Mouse (Mus musculus): ENCODE measurements around the gene Gapvd1. TPM values are rescaled to one million over a fixed set of nuclear protein-coding genes. Genes with fewer than 3 reads are reported as not detected.

Gapvd1 gene
- polyA plus RNA-seq, 1 experiment from 2014 or later: 96.3 TPM

- no peaks in the 10 kb centered on the region for H3K27me3 ChIP-seq (ENCODE audit: control insufficient read depth, insufficient read depth, low read length)
- WGBS: 82% methylated on average over 12 of the region's 12 CpGs
- no peaks in the 10 kb centered on the region for H3K36me3 ChIP-seq (replicated peaks; ENCODE audit: control insufficient read depth, insufficient read depth, low read depth, low read length)
- no peak for DNase-seq (ENCODE audit: low spot score)
- H3K4me3 ChIP-seq (ENCODE audit: low read depth, low read length): no peak overlapping the region
- H3K4me1 ChIP-seq (ENCODE audit: control insufficient read depth, insufficient read depth, low read length): no peaks in the 10 kb centered on the region
- no peaks in the 10 kb centered on the region for H3K9me3 ChIP-seq (replicated peaks; ENCODE audit: control insufficient read depth, low read length)
- H3K27ac ChIP-seq (replicated peaks; ENCODE audit: low read depth, low read length): no peak overlapping the region
- ATAC-seq (replicated peaks; ENCODE audit: insufficient number of reproducible peaks, low FRiP score, low TSS enrichment, low read depth): no peak
- no peak overlapping the region for H3K4me2 ChIP-seq (ENCODE audit: low read depth, low read length)
- H3K9ac ChIP-seq (replicated peaks; ENCODE audit: low read length): no peak overlapping the region
Observed at GRCm38 (mm10) chr2:34632051-34632450, 123.0 kb downstream of the Gapvd1 start.

- no peak for DNase-seq (ENCODE audit: low spot score)
- no peak overlapping the region for H3K4me3 ChIP-seq (ENCODE audit: low read depth, low read length)
- WGBS: 70% methylated on average over 6 of the region's 6 CpGs
- H3K27ac ChIP-seq (replicated peaks; ENCODE audit: low read depth, low read length): no peak overlapping the region
- no peak for ATAC-seq (replicated peaks; ENCODE audit: insufficient number of reproducible peaks, low FRiP score, low TSS enrichment, low read depth)
- H3K36me3 ChIP-seq (replicated peaks; ENCODE audit: control insufficient read depth, insufficient read depth, low read depth, low read length): no peaks in the 10 kb centered on the region
- no peaks in the 10 kb centered on the region for H3K4me1 ChIP-seq (ENCODE audit: control insufficient read depth, insufficient read depth, low read length)
- H3K27me3 ChIP-seq (ENCODE audit: control insufficient read depth, insufficient read depth, low read length): no peaks in the 10 kb centered on the region
- no peaks in the 10 kb centered on the region for H3K9me3 ChIP-seq (replicated peaks; ENCODE audit: control insufficient read depth, low read length)
- no peak overlapping the region for H3K9ac ChIP-seq (replicated peaks; ENCODE audit: low read length)
- H3K4me2 ChIP-seq (ENCODE audit: low read depth, low read length): no peak overlapping the region
Observed at GRCm38 (mm10) chr2:34630445-34630844, 124.6 kb downstream of the Gapvd1 start.

GRCm38 (mm10) chr2:34629758-34630157 is 125.3 kb downstream of the Gapvd1 start:
- H3K36me3 ChIP-seq (replicated peaks; ENCODE audit: control insufficient read depth, insufficient read depth, low read depth, low read length): no peaks in the 10 kb centered on the region
- no peak for ATAC-seq (replicated peaks; ENCODE audit: insufficient number of reproducible peaks, low FRiP score, low TSS enrichment, low read depth)
- 76% methylated on average over 7 of the region's 7 CpGs for whole genome bisulfite sequencing
- H3K27me3 ChIP-seq (ENCODE audit: control insufficient read depth, insufficient read depth, low read length): no peaks in the 10 kb centered on the region
- no peaks in the 10 kb centered on the region for H3K4me1 ChIP-seq (ENCODE audit: control insufficient read depth, insufficient read depth, low read length)
- H3K9me3 ChIP-seq (replicated peaks; ENCODE audit: control insufficient read depth, low read length): no peaks in the 10 kb centered on the region
- H3K4me3 ChIP-seq (ENCODE audit: low read depth, low read length): no peak overlapping the region
- no peak overlapping the region for H3K4me2 ChIP-seq (ENCODE audit: low read depth, low read length)
- DNase-seq (ENCODE audit: low spot score): no peak
- H3K27ac ChIP-seq (replicated peaks; ENCODE audit: low read depth, low read length): no peak overlapping the region
- no peak overlapping the region for H3K9ac ChIP-seq (replicated peaks; ENCODE audit: low read length)

- Histone ChIP-seq H3K36me3 (replicated peaks; ENCODE audit: control insufficient read depth, insufficient read depth, low read depth, low read length) (no peaks in the 10 kb centered on the region), H3K4me3 (ENCODE audit: low read depth, low read length) (no peak overlapping the region), H3K9me3 (replicated peaks; ENCODE audit: control insufficient read depth, low read length) (no peaks in the 10 kb centered on the region), H3K9ac (replicated peaks; ENCODE audit: low read length) (no peak overlapping the region), H3K4me1 (ENCODE audit: control insufficient read depth, insufficient read depth, low read length) (no peaks in the 10 kb centered on the region), H3K27me3 (ENCODE audit: control insufficient read depth, insufficient read depth, low read length) (no peaks in the 10 kb centered on the region), H3K27ac (replicated peaks; ENCODE audit: low read depth, low read length) (no peak overlapping the region), H3K4me2 (ENCODE audit: low read depth, low read length) (no peak overlapping the region)
- no peak for DNase-seq (ENCODE audit: low spot score)
- no peak for ATAC-seq (replicated peaks; ENCODE audit: insufficient number of reproducible peaks, low FRiP score, low TSS enrichment, low read depth)
- WGBS: 94% methylated on average over 4 of the region's 4 CpGs
Observed at GRCm38 (mm10) chr2:34628903-34629540, 126.0 kb downstream of the Gapvd1 start.

- H3K4me2 ChIP-seq (ENCODE audit: low read depth, low read length): no peak overlapping the region
- no peak overlapping the region for H3K27ac ChIP-seq (replicated peaks; ENCODE audit: low read depth, low read length)
- H3K9ac ChIP-seq (replicated peaks; ENCODE audit: low read length): no peak overlapping the region
- ATAC-seq (replicated peaks; ENCODE audit: insufficient number of reproducible peaks, low FRiP score, low TSS enrichment, low read depth) (no peak), DNase-seq (ENCODE audit: low spot score) (no peak)
- no peaks in the 10 kb centered on the region for H3K27me3 ChIP-seq (ENCODE audit: control insufficient read depth, insufficient read depth, low read length)
- no peaks in the 10 kb centered on the region for H3K4me1 ChIP-seq (ENCODE audit: control insufficient read depth, insufficient read depth, low read length)
- WGBS: 74% methylated on average over 17 of the region's 17 CpGs
- H3K36me3 ChIP-seq (replicated peaks; ENCODE audit: control insufficient read depth, insufficient read depth, low read depth, low read length): no peaks in the 10 kb centered on the region
- no peak overlapping the region for H3K4me3 ChIP-seq (ENCODE audit: low read depth, low read length)
- H3K9me3 ChIP-seq (replicated peaks; ENCODE audit: control insufficient read depth, low read length): no peaks in the 10 kb centered on the region
Observed at GRCm38 (mm10) chr2:34627328-34628226, 127.5 kb downstream of the Gapvd1 start.

Other genes with a start within 250 kb of the Gapvd1 start
- gene Hspa5, start 16.7 kb upstream of the Gapvd1 start, polyA plus RNA-seq (2014; fragmentation: Nextera tagmentation; extraction: Ambion mirVana): 1,023 and 1,118 TPM in 2 replicates
- gene Rabepk, start 44.7 kb upstream of the Gapvd1 start, polyA plus RNA-seq (2014; fragmentation: Nextera tagmentation; extraction: Ambion mirVana): 34.5 and 40.2 TPM in 2 replicates
- gene Fbxw2, start 71.1 kb upstream of the Gapvd1 start, polyA plus RNA-seq (2014; fragmentation: Nextera tagmentation; extraction: Ambion mirVana): 66.3 and 71.2 TPM in 2 replicates
- gene Gm34653, start 77.8 kb upstream of the Gapvd1 start, polyA plus RNA-seq (2014; fragmentation: Nextera tagmentation; extraction: Ambion mirVana): 0.33 TPM in 1 of 2 replicates, not detected in the other
- 0.15 and 0.32 TPM in 2 replicates for gene Cutal, start 119.2 kb upstream of the Gapvd1 start, polyA plus RNA-seq (2014; fragmentation: Nextera tagmentation; extraction: Ambion mirVana)
- gene Psmd5, start 119.7 kb upstream of the Gapvd1 start, polyA plus RNA-seq (2014; fragmentation: Nextera tagmentation; extraction: Ambion mirVana): 114 and 128 TPM in 2 replicates
- gene Phf19, start 158.8 kb upstream of the Gapvd1 start, polyA plus RNA-seq (2014; fragmentation: Nextera tagmentation; extraction: Ambion mirVana): 2.2 and 2.3 TPM in 2 replicates
- 0.35 and 1.1 TPM in 2 replicates for gene Traf1, start 206.5 kb upstream of the Gapvd1 start, polyA plus RNA-seq (2014; fragmentation: Nextera tagmentation; extraction: Ambion mirVana)

All from embryonic facial prominence, embryonic 11.5 days (tissue).